Comparison of ENCODE assay signal across 8 mouse cellular contexts in genomic region chr2:151739505-151739904, GRCm38 (mm10). TPM values are rescaled to one million over a fixed set of nuclear protein-coding genes. Genes with fewer than 3 reads are reported as not detected.
DNase-seq lines count a peak whose midpoint lies in the region; ATAC-seq and TF ChIP-seq lines count a peak whose summit lies in the region.

No protein-coding gene starts in this region.

- DNase-seq in layer of hippocampus, adult 2 months (ENCODE audit: low spot score in 2 of 2): no peak
- no peak for DNase-seq in layer of hippocampus, adult 9-11 months
- DNase-seq in midbrain, postnatal 0 days (ENCODE audit: low spot score): no peak
- no peak for DNase-seq in adrenal gland, postnatal 4 days (ENCODE audit: low spot score in 2 of 2)
- no peak for DNase-seq in cerebellum, adult 11 months
- no peak for DNase-seq in testis, postnatal 14 days (ENCODE audit: low spot score)

- ATAC-seq in erythroid progenitor cell, adult 5-6 weeks (replicated peaks; ENCODE audit: low FRiP score, poor library complexity, severe bottlenecking): 0 out of 2 replicates have a peak, but pooled peaks have one; percentile 11
- no peak for ATAC-seq in limb, embryonic 12.5 days (ENCODE audit: insufficient number of reproducible peaks, insufficient read depth, low FRiP score, low TSS enrichment, low read depth)
- no peak for ATAC-seq in midbrain, postnatal 0 days (ENCODE audit: low FRiP score)

- TF ChIP-seq CTCF in layer of hippocampus, adult 2 months (conservative IDR thresholded peaks at IDR 0.05): no peak
- TF ChIP-seq CTCF in midbrain, postnatal 0 days (IDR thresholded peaks at IDR 0.05): no peak

- H3K27me3 ChIP-seq in limb, embryonic 12.5 days: no peaks in the 10 kb centered on the region
- no peaks in the 10 kb centered on the region; the same call in 1 of the 2 replicates for H3K27me3 ChIP-seq in midbrain, postnatal 0 days (ENCODE audit: insufficient read depth, low read length)

- WGBS in limb, embryonic 12.5 days: 90% methylated on average over 7 of the region's 7 CpGs
- WGBS in midbrain, postnatal 0 days: 92% methylated on average over 7 of the region's 7 CpGs

- no peaks in the 10 kb centered on the region for H3K9me3 ChIP-seq in limb, embryonic 12.5 days
- no peaks in the 10 kb centered on the region for H3K9me3 ChIP-seq in midbrain, postnatal 0 days (ENCODE audit: low read length)

- peaks cover 9% of the 10 kb centered on the region for H3K36me3 ChIP-seq in limb, embryonic 12.5 days
- peaks cover 8% of the 10 kb centered on the region for H3K36me3 ChIP-seq in midbrain, postnatal 0 days (ENCODE audit: insufficient read depth, low read length)

- no peak overlapping the region for H3K9ac ChIP-seq in limb, embryonic 12.5 days (replicated peaks)
- H3K9ac ChIP-seq in midbrain, postnatal 0 days (replicated peaks; ENCODE audit: low read length, poor library complexity, severe bottlenecking): no peak overlapping the region

- peak overlapping the region; percentile 85 for H3K4me2 ChIP-seq in limb, embryonic 12.5 days
- H3K4me2 ChIP-seq in midbrain, postnatal 0 days (ENCODE audit: low read depth, low read length, poor library complexity, severe bottlenecking): no peak overlapping the region

- H3K4me1 ChIP-seq in limb, embryonic 12.5 days (replicated peaks): peaks cover 19% of the 10 kb centered on the region
- peaks cover 12% of the 10 kb centered on the region; the same call in 1 of the 2 replicates for H3K4me1 ChIP-seq in midbrain, postnatal 0 days (ENCODE audit: insufficient read depth, low read length)

- H3K27ac ChIP-seq in layer of hippocampus, adult 2 months: no peak overlapping the region
- H3K27ac ChIP-seq in limb, embryonic 12.5 days: no peak overlapping the region
- no peak overlapping the region for H3K27ac ChIP-seq in midbrain, postnatal 0 days (ENCODE audit: low read depth, low read length)

- peak overlapping the region; percentile 68 for H3K4me3 ChIP-seq in layer of hippocampus, adult 2 months
- no peak overlapping the region for H3K4me3 ChIP-seq in limb, embryonic 12.5 days (replicated peaks)
- H3K4me3 ChIP-seq in midbrain, postnatal 0 days (ENCODE audit: low read depth, low read length): peak overlapping the region; percentile 97; the same call in 1 of the 2 replicates

RNA-seq across cellular contexts. Expression of gene Psmf1, which starts 4.5 kb away (rescaled TPM):
- 10 to 100 TPM; 34.6 to 36.9 TPM for total RNA-seq in layer of hippocampus, adult 2 months (2021)
- 120 and 127 TPM in 2 replicates for total RNA-seq in erythroid progenitor cell, adult 5-6 weeks (2015; ENCODE audit: low replicate concordance)
- total RNA-seq in erythroid progenitor cell, adult 5-6 weeks (2017; ENCODE audit: low replicate concordance): 56.4 and 88.9 TPM in 2 replicates
- polyA plus RNA-seq in limb, embryonic 12.5 days (2016; fragmentation: Nextera tagmentation; extraction: Ambion mirVana): 47.2 and 50.1 TPM in 2 replicates
- 59.5 and 77.6 TPM in 2 replicates for total RNA-seq in midbrain, postnatal 0 days (2014; rRNA removed)
- 72.6 and 73.8 TPM in 2 replicates for polyA plus RNA-seq in midbrain, postnatal 0 days (2015; fragmentation: Nextera tagmentation; extraction: Ambion mirVana)
- total RNA-seq in adrenal gland, postnatal 4 days (2021): 10 to 100 TPM; 51.8 to 51.9 TPM

RNA-seq across cellular contexts. Expression of gene Tmem74b, which starts 37.7 kb away (rescaled TPM):
- 1 to 10 TPM; 4.5 to 5.3 TPM for total RNA-seq in layer of hippocampus, adult 2 months (2021)
- total RNA-seq in erythroid progenitor cell, adult 5-6 weeks (2015; ENCODE audit: low replicate concordance): not detected in 2 replicates
- 0.90 TPM in 1 of 2 replicates, not detected in the other for total RNA-seq in erythroid progenitor cell, adult 5-6 weeks (2017; ENCODE audit: low replicate concordance)
- polyA plus RNA-seq in limb, embryonic 12.5 days (2016; fragmentation: Nextera tagmentation; extraction: Ambion mirVana): 2.2 and 3.1 TPM in 2 replicates
- 28.6 and 36.9 TPM in 2 replicates for total RNA-seq in midbrain, postnatal 0 days (2014; rRNA removed)
- 24.8 and 28.0 TPM in 2 replicates for polyA plus RNA-seq in midbrain, postnatal 0 days (2015; fragmentation: Nextera tagmentation; extraction: Ambion mirVana)
- total RNA-seq in adrenal gland, postnatal 4 days (2021): 1 to 10 TPM; 1.6 TPM
